Mouse (Mus musculus) liver, adult 2 months (tissue): ENCODE results near the gene Dusp5.

Source experiments
- CTCF ChIP-seq: fragments of 200-500 bp; IDR thresholded peaks from 2 replicates; pipeline ENCODE4 v1.5.1; 2011; ENCODE audit warnings: low read depth, low read length, control low read depth
- POLR2A ChIP-seq: fragments of 200-500 bp; IDR thresholded peaks from 2 replicates; pipeline ENCODE4 v1.6.1; 2011; ENCODE audit warnings: low read length, control low read depth; ENCODE audit not compliant: insufficient read depth; ENCODE audit errors: extremely low read depth

GRCm38 (mm10) chr19:53504181-53504580 lies 24.7 kb upstream of the Dusp5 start:
- TF ChIP-seq CTCF (no peak), POLR2A (no peak)
